Mouse (Mus musculus) kidney, adult 9 months (tissue): Measurements from ENCODE around the gene Olfr1135.

Experiments used
- DNase-seq: peaks from one replicate; pipeline ENCODE4 v3.0.0; 2022

Gene Olfr1135

GRCm38 (mm10) chr2:87673564-87673963 lies at the start of gene Olfr1135:
TSS of gene Olfr1135 (minus strand) at chr2:87673664.
- no peak for DNase-seq

- DNase-seq: no peak
Measured at GRCm38 (mm10) chr2:87713079-87713478, 39.6 kb upstream of the Olfr1135 start, which contains the start of gene Olfr1137. TSS of gene Olfr1137 (minus strand) at chr2:87713179.

GRCm38 (mm10) chr2:87693847-87694246 lies 20.4 kb upstream of the Olfr1135 start, which contains the start of gene Olfr1136:
TSS of gene Olfr1136 (minus strand) at chr2:87693947.
- DNase-seq: no peak

- no peak for DNase-seq
Measured at GRCm38 (mm10) chr2:87658360-87658759, 15.1 kb downstream of the Olfr1135 start, which contains the start of gene Olfr1134. TSS of gene Olfr1134 (minus strand) at chr2:87658460.

- DNase-seq: no peak
Measured at GRCm38 (mm10) chr2:87647274-87647673, 26.2 kb downstream of the Olfr1135 start, which contains the start of gene Olfr1133. TSS of gene Olfr1133 (minus strand) at chr2:87647374.

- no peak for DNase-seq
Measured at GRCm38 (mm10) chr2:87642441-87642840, 31.0 kb downstream of the Olfr1135 start.

- no peak for DNase-seq
Measured at GRCm38 (mm10) chr2:87637435-87637834, 36.0 kb downstream of the Olfr1135 start, which contains the start of gene Olfr1132. TSS of gene Olfr1132 (minus strand) at chr2:87637535.

GRCm38 (mm10) chr2:87626804-87627203 lies 46.7 kb downstream of the Olfr1135 start, which contains the start of gene Olfr1131:
TSS of gene Olfr1131 (plus strand) at chr2:87627104.
- no peak for DNase-seq
